Mouse (Mus musculus) cerebellum, postnatal 4 days (tissue): ENCODE data around the gene Magi2.

Experiments used
- DNase-seq, 2 experiments: peaks; one replicate each; pipeline ENCODE4 v3.0.0; 2022; ENCODE audit warnings: low spot score in 2 of 2, mixed read lengths in 1 of 2

Gene Magi2

GRCm38 (mm10) chr5:19745916-19746315, 519.1 kb downstream of the Magi2 start:
- DNase-seq: no peak

GRCm38 (mm10) chr5:19746865-19747514, 520.2 kb downstream of the Magi2 start:
- DNase-seq: no peak

- no peak for DNase-seq
These were observed 520.8 kb downstream of the Magi2 start for GRCm38 (mm10) chr5:19747631-19748030.

- DNase-seq: no peak
These were observed 552.4 kb downstream of the Magi2 start for GRCm38 (mm10) chr5:19779224-19779623.

GRCm38 (mm10) chr5:19780076-19780475, 553.2 kb downstream of the Magi2 start:
- no peak for DNase-seq

- no peak for DNase-seq
These were observed 558.5 kb downstream of the Magi2 start for GRCm38 (mm10) chr5:19785320-19785719.

- DNase-seq: no peak
These were observed 560.8 kb downstream of the Magi2 start for GRCm38 (mm10) chr5:19787522-19788144.

GRCm38 (mm10) chr5:19803052-19803769, 576.4 kb downstream of the Magi2 start:
- DNase-seq: no peak

GRCm38 (mm10) chr5:19822502-19822901, 595.7 kb downstream of the Magi2 start:
- no peak for DNase-seq

GRCm38 (mm10) chr5:19825943-19826342, 599.1 kb downstream of the Magi2 start:
- DNase-seq: no peak

GRCm38 (mm10) chr5:19829341-19829740, 602.5 kb downstream of the Magi2 start:
- DNase-seq: no peak

GRCm38 (mm10) chr5:19862854-19863253, 636.0 kb downstream of the Magi2 start:
- DNase-seq: no peak

- DNase-seq: no peak
These were observed 643.6 kb downstream of the Magi2 start for GRCm38 (mm10) chr5:19870406-19870805.

- DNase-seq: no peak
These were observed 664.9 kb downstream of the Magi2 start for GRCm38 (mm10) chr5:19891693-19892092.

- DNase-seq: no peak
These were observed 669.1 kb downstream of the Magi2 start for GRCm38 (mm10) chr5:19895893-19896292.

- DNase-seq: no peak
These were observed 674.8 kb downstream of the Magi2 start for GRCm38 (mm10) chr5:19901625-19902024.

- DNase-seq: no peak
These were observed 679.8 kb downstream of the Magi2 start for GRCm38 (mm10) chr5:19906636-19907035.

- DNase-seq: peak in 1 of 2 experiments; percentile 7
These were observed 680.6 kb downstream of the Magi2 start for GRCm38 (mm10) chr5:19907381-19907982.

- DNase-seq: peak in 1 of 2 experiments; percentile 6
These were observed 681.3 kb downstream of the Magi2 start for GRCm38 (mm10) chr5:19907983-19908705.

GRCm38 (mm10) chr5:19908706-19909060, 681.8 kb downstream of the Magi2 start:
- peak in 1 of 2 experiments; percentile 8 for DNase-seq

- DNase-seq: peak in 1 of 2 experiments; percentile 10
These were observed 682.2 kb downstream of the Magi2 start for GRCm38 (mm10) chr5:19909071-19909470.

GRCm38 (mm10) chr5:19909664-19910063, 682.8 kb downstream of the Magi2 start:
- no peak for DNase-seq
